Mouse (Mus musculus) heart, postnatal 0 days (tissue): ENCODE measurements around the gene Olfr346. TPM values are rescaled to one million over a fixed set of nuclear protein-coding genes. Genes with fewer than 3 reads are reported as not detected.

Source experiments
- ATAC-seq: fragments of 200-750 bp; cut with Nextera tagmentation; 2 replicates; pipeline ENCODE4 v1.8.0; 2017; ENCODE audit warnings: low read depth, moderate number of reproducible peaks, moderate library complexity; ENCODE audit not compliant: insufficient read depth
- DNase-seq: peaks from one replicate; pipeline ENCODE4 v3.0.0-alpha.2; 2016; ENCODE audit warnings: low spot score
- H3K27ac ChIP-seq: fragments of 300-500 bp; sonication (generic); 2 replicates; pipeline ENCODE4 v1.5.1; 2014; ENCODE audit warnings: low read depth, mild to moderate bottlenecking
- H3K27me3 ChIP-seq: fragments of 300-500 bp; sonication (generic); 2 replicates; pipeline ENCODE4 v1.6.1; 2014; ENCODE audit warnings: low read length, mixed read lengths; ENCODE audit not compliant: control insufficient read depth, insufficient read depth
- H3K36me3 ChIP-seq: fragments of 300-500 bp; sonication (generic); replicated peaks from 2 replicates; pipeline ENCODE4 v1.6.1; 2014; ENCODE audit warnings: low read length, mixed read lengths; ENCODE audit not compliant: control insufficient read depth, insufficient read depth
- H3K4me1 ChIP-seq: fragments of 300-500 bp; sonication (generic); 2 replicates; pipeline ENCODE4 v1.6.1; 2014; ENCODE audit warnings: antibody characterized with exemption; ENCODE audit not compliant: control insufficient read depth, insufficient read depth
- H3K4me2 ChIP-seq: fragments of 300-500 bp; sonication (generic); 2 replicates; pipeline ENCODE4 v1.6.1; 2014; ENCODE audit warnings: low read depth, mild to moderate bottlenecking, low read length, moderate library complexity
- H3K4me3 ChIP-seq: fragments of 300-500 bp; sonication (generic); 2 replicates; pipeline ENCODE4 v1.5.1; 2014; ENCODE audit warnings: low read depth, low read length
- H3K9ac ChIP-seq: fragments of 300-500 bp; sonication (generic); replicated peaks from 2 replicates; pipeline ENCODE4 v1.6.1; 2014; ENCODE audit warnings: low read depth, low read length, mixed read lengths
- H3K9me3 ChIP-seq: fragments of 300-500 bp; sonication (generic); replicated peaks from 2 replicates; pipeline ENCODE4 v1.6.1; 2016; ENCODE audit warnings: low read length; ENCODE audit not compliant: control insufficient read depth
- CTCF ChIP-seq: IDR thresholded peaks from 2 replicates; pipeline ENCODE4 v1.5.1; 2016; ENCODE audit warnings: antibody characterized with exemption, control low read depth, low read depth
- EP300 ChIP-seq: IDR thresholded peaks from 2 replicates; pipeline ENCODE4 v1.6.1; 2016; ENCODE audit warnings: antibody characterized with exemption, low read depth
- WGBS: fragments of 180-500 bp; shearing (Covaris S2); extraction: QIAGEN DNeasy Blood & Tissue Kit; methylation state at CpG from one replicate; pipeline ENCODE4 v1.1.7; 2014; 5-methylcytosine and 5-hydroxymethylcytosine counted together
- polyA plus RNA-seq: library from polyadenylated mRNA; unstranded; fragments of >200 nt; fragmentation: Nextera tagmentation; extraction: Ambion mirVana; gene quantifications from 2 replicates; pipeline ENCODE4 v1.2.1, GENCODE M21; 2015
- total RNA-seq: library from RNA; depleted of rRNA; stranded (reverse); fragments of >200 nt; gene quantifications from 2 replicates; pipeline ENCODE4 v1.2.3, GENCODE M21; 2014; ENCODE audit warnings: low replicate concordance; rRNA removed

The Olfr346 gene
- total RNA-seq (not detected in 2 replicates), polyA plus RNA-seq (not detected in 2 replicates)

- TF ChIP-seq CTCF (no peak), EP300 (no peak)
- ATAC-seq = no peak
Measured at GRCm38 (mm10) chr2:36685488-36685887, at the start of gene Olfr346. Olfr346 (plus strand) TSS chr2:36685788.

GRCm38 (mm10) chr2:36639741-36640140 is 45.8 kb upstream of the Olfr346 start, which contains the start of gene Olfr345:
Olfr345 (plus strand) TSS chr2:36640041.
- Histone ChIP-seq H3K4me3 (no peak within 1 kb of the TSS), H3K4me2 (no peak within 1 kb of the TSS), H3K27me3 (no peaks in the 10 kb centered on the region), H3K27ac (no peak within 1 kb of the TSS), H3K4me1 (no peaks in the 10 kb centered on the region), H3K36me3 (no peaks in the 10 kb centered on the region), H3K9ac (no peak within 1 kb of the TSS), H3K9me3 (peaks cover 6% of the 10 kb centered on the region; the same call in 1 of the 2 replicates)
- WGBS = 63% methylated on average over 1 of the region's 1 CpGs
- DNase-seq (no peak), ATAC-seq (no peak)
- TF ChIP-seq CTCF (no peak), EP300 (no peak)

More at GRCm38 (mm10) chr2:36685488-36685887, at the start of gene Olfr346:
- no peak within 1 kb of the TSS for H3K27ac ChIP-seq
- no peak within 1 kb of the TSS for H3K4me2 ChIP-seq
- H3K27me3 ChIP-seq = no peaks in the 10 kb centered on the region
- DNase-seq = no peak
- no peaks in the 10 kb centered on the region for H3K4me1 ChIP-seq
- no peak within 1 kb of the TSS for H3K9ac ChIP-seq
- no peak within 1 kb of the TSS for H3K4me3 ChIP-seq
- no peaks in the 10 kb centered on the region for H3K9me3 ChIP-seq
- 79% methylated on average over 1 of the region's 1 CpGs for WGBS
- no peaks in the 10 kb centered on the region for H3K36me3 ChIP-seq

- DNase-seq (no peak), ATAC-seq (no peak)
- 0 out of 2 replicates have a peak, but pooled peaks cover 7% of the 10 kb centered on the region for H3K9me3 ChIP-seq
- TF ChIP-seq EP300 (no peak), CTCF (no peak)
- H3K4me1 ChIP-seq = no peaks in the 10 kb centered on the region
- no peak within 1 kb of the TSS for H3K4me3 ChIP-seq
- no peak within 1 kb of the TSS for H3K27ac ChIP-seq
- no peak within 1 kb of the TSS for H3K4me2 ChIP-seq
- H3K9ac ChIP-seq = no peak within 1 kb of the TSS
- no peaks in the 10 kb centered on the region for H3K36me3 ChIP-seq
- no peaks in the 10 kb centered on the region for H3K27me3 ChIP-seq
Measured at GRCm38 (mm10) chr2:36731602-36732001, 46.0 kb downstream of the Olfr346 start, which contains the start of gene Olfr347. Olfr347 (plus strand) TSS chr2:36731902.

GRCm38 (mm10) chr2:36736226-36736625 is 50.6 kb downstream of the Olfr346 start:
- Histone ChIP-seq H3K27ac (no peak overlapping the region), H3K4me3 (no peak overlapping the region), H3K9me3 (no peaks in the 10 kb centered on the region), H3K4me2 (no peak overlapping the region), H3K36me3 (no peaks in the 10 kb centered on the region), H3K4me1 (no peaks in the 10 kb centered on the region), H3K9ac (no peak overlapping the region), H3K27me3 (no peaks in the 10 kb centered on the region)
- TF ChIP-seq EP300 (no peak), CTCF (no peak)
- ATAC-seq = no peak
- WGBS = 43% methylated on average over 3 of the region's 3 CpGs
- no peak for DNase-seq

Other genes starting within 250 kb of the Olfr346 start
- not detected in 2 replicates for gene Olfr340, start 233.2 kb upstream of the Olfr346 start, total RNA-seq
- not detected in 2 replicates for gene Olfr340, start 233.2 kb upstream of the Olfr346 start, polyA plus RNA-seq
- not detected in 2 replicates for gene Olfr341, start 203.3 kb upstream of the Olfr346 start, total RNA-seq
- not detected in 2 replicates for gene Olfr341, start 203.3 kb upstream of the Olfr346 start, polyA plus RNA-seq
- gene Olfr342, start 160.8 kb upstream of the Olfr346 start, total RNA-seq = not detected in 2 replicates
- gene Olfr342, start 160.8 kb upstream of the Olfr346 start, polyA plus RNA-seq = not detected in 2 replicates
- not detected in 2 replicates for gene Olfr344, start 119.1 kb upstream of the Olfr346 start, total RNA-seq
- gene Olfr344, start 119.1 kb upstream of the Olfr346 start, polyA plus RNA-seq = not detected in 2 replicates
- not detected in 2 replicates for gene Olfr345, start 45.7 kb upstream of the Olfr346 start, total RNA-seq
- gene Olfr345, start 45.7 kb upstream of the Olfr346 start, polyA plus RNA-seq = not detected in 2 replicates
- gene Olfr347, start 46.1 kb downstream of the Olfr346 start, total RNA-seq = not detected in 2 replicates
- not detected in 2 replicates for gene Olfr347, start 46.1 kb downstream of the Olfr346 start, polyA plus RNA-seq
- not detected in 2 replicates for gene Olfr348, start 98.5 kb downstream of the Olfr346 start, total RNA-seq
- not detected in 2 replicates for gene Olfr348, start 98.5 kb downstream of the Olfr346 start, polyA plus RNA-seq
- gene Olfr50, start 104.8 kb downstream of the Olfr346 start, total RNA-seq = not detected in 2 replicates
- gene Olfr50, start 104.8 kb downstream of the Olfr346 start, polyA plus RNA-seq = not detected in 2 replicates
- not detected in 2 replicates for gene Olfr3, start 131.2 kb downstream of the Olfr346 start, total RNA-seq
- not detected in 2 replicates for gene Olfr3, start 131.2 kb downstream of the Olfr346 start, polyA plus RNA-seq
- not detected in 2 replicates for gene Olfr350, start 160.5 kb downstream of the Olfr346 start, total RNA-seq
- gene Olfr350, start 160.5 kb downstream of the Olfr346 start, polyA plus RNA-seq = not detected in 2 replicates
- gene Olfr351, start 176.9 kb downstream of the Olfr346 start, total RNA-seq = not detected in 2 replicates
- not detected in 2 replicates for gene Olfr351, start 176.9 kb downstream of the Olfr346 start, polyA plus RNA-seq
- not detected in 2 replicates for gene Olfr352, start 182.7 kb downstream of the Olfr346 start, total RNA-seq
- gene Olfr352, start 182.7 kb downstream of the Olfr346 start, polyA plus RNA-seq = not detected in 2 replicates
- not detected in 2 replicates for gene Olfr353, start 207.1 kb downstream of the Olfr346 start, total RNA-seq
- not detected in 2 replicates for gene Olfr353, start 207.1 kb downstream of the Olfr346 start, polyA plus RNA-seq
- not detected in 2 replicates for gene Olfr354, start 219.9 kb downstream of the Olfr346 start, total RNA-seq
- not detected in 2 replicates for gene Olfr354, start 219.9 kb downstream of the Olfr346 start, polyA plus RNA-seq
- gene Olfr355, start 243.1 kb downstream of the Olfr346 start, total RNA-seq = not detected in 2 replicates
- not detected in 2 replicates for gene Olfr355, start 243.1 kb downstream of the Olfr346 start, polyA plus RNA-seq